Mouse (Mus musculus) left cerebral cortex, postnatal 25 days (tissue): ENCODE measurements around the gene Wwtr1. TPM values are rescaled to one million over a fixed set of nuclear protein-coding genes. Genes with fewer than 3 reads are reported as not detected.
A peak's percentile ranks its signal among the peaks of the same experiment; 100 is the strongest.

Source experiments
- DNase-seq, 2 experiments: peaks; one replicate each; pipeline ENCODE4 v3.0.0; 2022; ENCODE audit warnings: low spot score in 2 of 2, mixed read lengths in 1 of 2
- intact Hi-C: fragments of 180-260 bp; cut with DNase I; formaldehyde crosslinking; loops from one replicate; pipeline ENCODE4 v1.15.1; 2025
- total RNA-seq, 2 experiments: library from RNA; stranded (reverse); gene quantifications; 2 replicates each; pipeline ENCODE4 v1.2.3; 2021

The Wwtr1 gene
- total RNA-seq, 2 experiments from 2014 or later, result 14.1 to 14.4 TPM

- no peak for DNase-seq
- intact Hi-C loops, result no loop called here
Measured at GRCm38 (mm10) chr3:57527154-57527553, 48.6 kb downstream of the Wwtr1 start.

GRCm38 (mm10) chr3:57523093-57523492, 52.6 kb downstream of the Wwtr1 start:
- no peak for DNase-seq
- intact Hi-C loops, result no loop called here

- DNase-seq, result no peak
- intact Hi-C loops, result no loop called here
Measured at GRCm38 (mm10) chr3:57521876-57522275, 53.8 kb downstream of the Wwtr1 start.

- intact Hi-C loops, result no loop called here
- no peak for DNase-seq
Measured at GRCm38 (mm10) chr3:57519995-57520394, 55.7 kb downstream of the Wwtr1 start.

GRCm38 (mm10) chr3:57516146-57516545, 59.6 kb downstream of the Wwtr1 start:
- no peak for DNase-seq

DNA sequence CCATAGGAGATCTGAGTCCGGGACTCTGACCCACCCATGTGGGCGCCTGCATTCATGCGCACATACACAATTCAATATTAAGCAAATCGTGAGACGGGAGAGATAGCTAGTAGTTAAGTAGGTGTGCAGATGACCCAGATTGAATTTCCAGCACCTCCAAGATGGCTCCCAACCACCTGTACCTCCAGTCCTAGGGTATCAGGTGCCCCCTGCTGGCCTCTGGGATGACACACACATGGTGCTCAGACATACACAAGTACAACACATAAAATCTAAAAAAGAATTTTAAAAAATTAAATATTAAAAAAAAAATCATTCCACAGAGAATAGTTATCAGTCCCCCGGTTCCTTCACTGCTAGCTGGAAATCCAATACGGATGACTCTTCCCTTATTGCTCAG, 60.7 kb downstream of the Wwtr1 start:
- intact Hi-C loops, result no loop called here
- no peak for DNase-seq

More at GRCm38 (mm10) chr3:57516146-57516545, 59.6 kb downstream of the Wwtr1 start:
- intact Hi-C loops, result no loop called here

DNA sequence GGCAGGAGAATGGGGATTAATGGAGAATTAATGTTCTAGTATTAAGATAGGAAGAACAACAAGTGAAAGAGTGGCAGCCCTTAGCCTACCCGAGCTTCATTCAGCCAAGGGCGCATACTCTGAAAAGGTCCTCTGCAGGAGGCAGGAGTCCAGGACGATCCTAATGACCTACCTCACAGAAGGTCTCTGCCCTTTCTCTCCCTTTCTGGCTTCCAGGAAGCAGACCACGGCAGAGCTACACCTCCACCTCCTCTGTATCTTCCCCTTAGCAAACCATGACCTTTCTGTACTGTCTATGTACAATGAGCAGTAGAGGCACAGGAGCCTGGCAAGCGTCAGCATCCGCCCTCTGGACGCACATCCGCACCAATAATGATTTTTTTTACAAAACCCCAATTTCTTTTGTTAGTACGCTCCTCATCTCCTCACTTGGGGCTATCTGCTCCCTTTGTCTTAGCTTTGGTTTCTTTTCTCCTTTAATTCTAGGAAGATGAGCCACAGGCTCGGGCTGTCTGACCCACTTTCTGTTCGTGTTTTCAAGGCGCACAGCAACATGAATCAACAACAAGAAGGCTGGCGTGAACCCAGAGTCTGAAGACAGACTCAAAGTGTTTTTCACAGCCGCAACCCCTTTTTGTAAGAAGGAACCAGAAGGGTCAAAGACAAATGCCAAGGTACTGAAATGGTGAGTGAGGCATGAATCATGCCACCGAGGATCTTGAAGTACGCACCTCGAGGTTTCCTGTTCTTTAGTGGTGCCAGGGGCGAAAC, 63.7 kb downstream of the Wwtr1 start:
- DNase-seq, result peak in 1 of 2 experiments; percentile 38
- intact Hi-C loops, result no loop called here

DNA sequence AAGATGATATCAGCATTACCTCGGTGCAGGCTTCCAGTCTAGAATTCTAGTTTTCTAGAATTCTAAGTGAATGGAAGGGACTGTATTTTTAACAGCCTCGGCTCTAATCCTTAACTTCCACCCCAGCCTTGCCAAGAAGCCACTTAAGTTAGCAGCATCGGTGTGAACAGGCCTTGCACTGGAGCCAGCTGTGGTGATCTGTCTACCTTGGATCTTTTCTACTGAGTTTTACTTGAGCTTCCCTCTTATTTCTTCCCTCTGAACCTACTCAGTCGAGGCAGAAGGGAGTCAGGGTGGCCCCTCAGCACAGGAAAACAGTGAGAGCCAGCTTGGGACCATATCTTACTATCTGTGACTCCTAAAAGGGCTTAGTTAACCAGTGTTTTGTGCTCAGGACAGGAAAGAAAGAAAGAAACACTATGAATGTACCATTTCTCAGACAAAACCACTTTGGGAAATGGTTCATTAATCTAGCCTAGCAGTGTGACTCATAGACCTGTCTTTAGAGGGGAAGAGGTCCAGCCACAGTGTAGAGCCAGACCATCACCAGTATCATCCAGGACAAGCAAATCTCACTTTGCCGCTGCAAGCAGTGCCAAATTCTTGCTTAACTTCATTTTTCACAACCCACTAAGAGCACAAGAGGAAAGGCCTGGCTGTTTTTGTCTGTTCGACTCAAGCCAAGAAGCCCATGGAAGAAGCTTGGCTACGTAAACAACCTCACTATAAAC, 65.6 kb downstream of the Wwtr1 start:
- no peak for DNase-seq
- intact Hi-C loops, result loop anchor here (5.0 kb wide), 2 partner anchors 38 to 67 kb away; partner anchors contain the start of gene Wwtr1

DNA sequence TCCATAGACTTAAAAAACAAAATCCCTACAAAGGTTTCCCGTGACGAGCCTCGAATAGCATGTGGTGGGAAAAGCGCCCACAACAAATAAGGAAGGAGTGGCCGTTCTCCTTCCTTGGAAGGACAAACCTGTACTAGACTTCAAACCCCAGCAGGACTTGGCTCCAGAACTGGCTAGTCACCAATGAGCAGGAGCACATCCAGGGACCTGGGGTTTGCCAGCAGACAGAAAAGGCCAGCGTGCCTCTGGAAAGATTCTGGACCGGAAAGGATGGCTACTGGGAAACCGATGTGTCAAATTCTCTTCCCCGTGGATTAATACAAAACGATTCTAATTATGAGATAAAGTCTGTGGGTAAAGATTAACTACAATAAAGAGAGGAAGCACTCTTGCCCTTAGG, 69.7 kb downstream of the Wwtr1 start:
- intact Hi-C loops, result loop anchor here (5.0 kb wide), 2 partner anchors 34 to 71 kb away; partner anchors contain the start of gene Wwtr1
- DNase-seq, result no peak

DNA sequence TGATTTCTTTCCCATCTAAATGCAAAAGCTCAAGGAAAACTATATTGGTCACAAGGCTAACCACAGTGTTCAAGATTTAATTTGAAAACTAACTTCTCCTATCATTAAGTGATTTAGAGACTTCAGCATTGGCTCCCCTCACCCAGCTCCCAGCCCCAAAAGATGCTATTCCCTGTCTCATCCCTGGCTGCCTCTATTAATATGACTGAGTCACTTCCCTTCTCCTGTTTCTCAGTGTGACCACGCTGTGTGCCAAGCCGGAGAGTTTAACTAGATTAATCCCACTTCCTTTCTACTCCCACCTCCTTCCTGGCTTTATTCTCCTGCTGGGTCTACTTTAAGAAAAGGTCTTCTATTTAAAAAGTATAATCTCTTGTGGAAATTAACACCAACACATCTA, 71.0 kb downstream of the Wwtr1 start:
- DNase-seq, result peak; percentile 16 to 78
- intact Hi-C loops, result loop anchor here (5.0 kb wide), 2 partner anchors 32 to 73 kb away; partner anchors contain the start of gene Wwtr1

DNA sequence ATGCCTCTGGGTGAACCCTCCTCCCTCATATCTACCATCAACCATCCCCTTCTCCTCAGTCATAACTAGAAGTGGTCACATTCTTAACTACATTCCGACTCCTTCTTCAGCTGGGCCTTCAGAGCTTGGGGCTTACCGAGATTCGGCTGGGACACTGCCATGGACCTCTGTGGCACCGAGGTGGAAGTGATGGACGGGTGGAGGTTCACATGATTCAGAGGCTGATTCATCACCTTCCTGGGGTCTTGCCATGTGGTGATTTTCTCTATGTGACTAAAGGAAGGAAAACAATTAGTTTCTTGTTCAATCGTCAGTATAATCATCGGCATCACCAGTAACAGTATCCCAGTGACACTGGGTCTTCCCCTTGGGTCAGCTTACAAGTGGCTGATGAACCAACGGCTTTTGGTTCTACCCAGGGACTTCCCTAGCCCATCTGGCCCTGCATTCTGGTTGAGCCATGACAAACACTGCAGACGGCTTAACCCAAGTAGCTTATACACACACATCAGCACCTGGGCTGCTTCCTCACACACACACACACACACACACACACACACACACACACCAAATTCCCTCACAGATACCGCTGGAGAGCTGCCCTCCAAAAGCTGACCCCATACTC, 74.0 kb downstream of the Wwtr1 start:
- DNase-seq, result no peak
- intact Hi-C loops, result no loop called here

GRCm38 (mm10) chr3:57500846-57501245, 74.9 kb downstream of the Wwtr1 start:
- DNase-seq, result no peak
- intact Hi-C loops, result no loop called here

- DNase-seq, result no peak
- intact Hi-C loops, result no loop called here
Measured at GRCm38 (mm10) chr3:57497791-57498190, 77.9 kb downstream of the Wwtr1 start.

DNA sequence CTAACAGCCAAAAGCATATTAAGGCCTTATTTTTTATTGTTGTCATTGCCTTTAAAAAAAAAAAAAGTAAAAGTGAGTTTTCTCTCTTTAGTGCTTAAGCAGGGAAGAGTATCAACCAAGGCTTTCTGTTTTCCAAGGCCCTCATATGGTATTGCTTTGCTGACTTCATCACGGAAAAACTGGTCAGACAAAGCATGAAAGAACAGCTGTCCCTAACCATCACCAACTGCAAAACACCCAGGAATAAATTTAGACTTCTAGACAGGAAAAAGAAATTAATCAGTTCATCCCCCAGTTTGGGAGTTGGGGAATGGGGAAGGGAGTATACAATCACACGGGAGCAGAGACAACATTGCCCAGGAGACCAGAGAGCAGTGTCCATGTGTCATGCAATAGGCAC, 79.3 kb downstream of the Wwtr1 start:
- no peak for DNase-seq
- intact Hi-C loops, result no loop called here

DNA sequence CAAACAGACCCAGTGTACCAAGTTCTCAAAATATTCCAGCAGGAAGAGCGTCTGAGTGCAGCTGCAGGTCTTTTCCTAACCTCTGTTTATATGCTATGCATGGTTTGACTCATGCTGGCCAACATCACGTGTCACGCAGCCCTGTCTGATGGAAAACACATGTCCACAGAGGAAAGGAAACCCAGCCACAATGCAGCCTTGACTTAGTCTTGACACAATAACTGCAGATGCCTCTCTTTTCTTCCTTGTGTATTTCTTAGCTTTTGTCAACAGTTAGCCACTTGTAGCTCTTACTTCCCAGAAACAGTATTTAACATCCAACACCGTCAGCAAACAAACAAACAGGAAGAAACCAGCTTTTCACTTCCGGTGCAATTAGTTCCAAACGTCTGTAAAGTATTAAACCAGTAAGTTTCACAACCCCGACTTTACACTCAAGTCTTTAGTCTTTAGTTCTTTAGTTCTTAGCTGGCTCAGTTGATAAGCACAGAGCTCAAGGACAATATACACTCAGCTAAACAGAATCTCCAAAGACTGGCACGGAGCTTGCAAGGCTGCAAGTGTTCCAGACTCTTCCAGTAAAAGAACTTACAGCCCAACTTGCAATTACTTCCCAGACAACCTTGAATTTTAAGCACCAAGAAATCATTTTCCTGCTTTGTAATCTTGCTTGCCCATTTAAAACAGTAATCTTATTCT, 88.1 kb downstream of the Wwtr1 start:
- intact Hi-C loops, result no loop called here
- DNase-seq, result no peak

- intact Hi-C loops, result no loop called here
- no peak for DNase-seq
Measured at GRCm38 (mm10) chr3:57486068-57486467, 89.6 kb downstream of the Wwtr1 start.

DNA sequence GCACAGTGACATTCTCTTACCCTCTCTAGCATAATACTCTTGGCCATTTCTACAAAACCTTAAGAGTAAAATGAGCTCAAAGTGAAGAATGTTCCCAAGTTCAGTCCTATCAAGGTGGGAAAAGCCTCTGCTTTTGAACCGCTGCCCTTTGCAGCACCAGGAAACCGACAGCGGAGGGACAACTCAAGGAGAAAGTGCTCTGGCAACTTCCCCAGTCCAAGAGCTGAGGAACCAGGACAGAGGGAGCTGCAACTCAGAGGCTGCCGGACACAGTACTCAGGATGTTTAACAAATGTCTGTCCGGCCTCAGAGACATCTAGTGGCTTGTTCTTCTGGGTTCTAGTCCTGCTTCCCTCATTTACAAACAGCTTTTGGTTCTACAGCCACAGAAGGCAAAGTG, 93.7 kb downstream of the Wwtr1 start:
- DNase-seq, result no peak
- intact Hi-C loops, result no loop called here

DNA sequence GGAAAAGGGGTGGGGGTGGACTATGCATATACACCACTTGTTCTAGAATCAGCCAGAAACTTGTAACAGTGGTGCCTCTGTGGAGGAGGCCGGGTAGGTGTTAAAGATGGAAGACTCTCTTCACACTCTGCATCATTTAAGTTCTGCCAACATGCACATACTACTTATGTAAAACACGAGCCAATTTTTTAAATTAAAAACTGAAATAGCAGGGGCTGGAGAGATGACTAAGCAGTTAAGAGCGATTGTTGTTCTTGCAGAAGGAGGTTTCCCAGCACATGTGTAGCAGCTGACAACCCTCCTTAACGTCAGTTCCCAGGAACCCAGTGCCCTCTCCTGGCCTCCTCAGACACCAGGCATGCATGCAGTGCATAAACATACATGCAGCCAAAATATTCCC, 95.1 kb downstream of the Wwtr1 start:
- intact Hi-C loops, result no loop called here

DNA sequence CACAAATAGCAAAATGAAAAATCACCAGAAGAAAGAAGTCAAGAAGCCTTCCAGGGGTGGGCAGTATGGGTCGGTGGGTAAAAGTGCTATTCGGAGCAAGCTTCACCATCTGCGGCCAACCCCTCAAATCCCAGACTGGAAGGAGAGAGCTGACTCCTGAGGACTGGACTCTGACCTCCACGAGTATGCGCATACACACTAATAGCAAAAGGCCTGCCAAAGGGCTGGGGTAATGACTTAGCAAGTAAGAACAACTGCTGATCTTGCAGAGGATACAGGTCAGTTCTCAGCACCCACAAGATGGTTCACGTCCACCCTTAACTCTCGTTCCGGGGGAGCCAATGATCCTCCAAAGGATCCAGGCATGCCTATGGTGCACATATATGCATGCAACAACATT, 101.3 kb downstream of the Wwtr1 start:
- intact Hi-C loops, result loop anchor here (5.0 kb wide), 1 partner anchor 33 kb away; no protein-coding TSS in a partner anchor
- no peak for DNase-seq

More for the DNA sequence above, 95.1 kb downstream of the Wwtr1 start:
- DNase-seq, result peak in 1 of 2 experiments; percentile 79

DNA sequence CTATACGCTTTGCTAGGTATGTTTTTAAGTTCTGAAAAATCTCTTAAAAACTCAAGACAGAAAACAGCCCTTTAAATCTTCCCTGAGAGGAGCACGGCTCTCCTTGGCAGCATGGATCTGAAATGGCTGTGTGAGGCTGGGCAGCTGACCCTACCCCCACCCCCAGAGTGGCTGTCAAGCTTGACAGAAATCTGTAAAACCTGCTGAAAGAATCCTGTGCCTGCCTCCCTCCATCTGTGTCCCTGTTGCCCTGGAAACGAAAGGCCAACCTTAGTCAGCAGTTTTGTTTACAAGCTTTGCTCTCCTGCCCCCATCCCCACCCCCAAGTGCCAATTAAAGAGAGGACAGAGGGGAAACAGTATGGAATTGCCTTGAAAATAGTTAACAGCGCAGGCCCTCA, 103.3 kb downstream of the Wwtr1 start:
- intact Hi-C loops, result loop anchor here (5.0 kb wide), 1 partner anchor 35 kb away; no protein-coding TSS in a partner anchor
- no peak for DNase-seq
